Mouse (Mus musculus): ENCODE results near the gene Fgf15.

The Fgf15 gene

GRCm38 (mm10) chr7:144896294-144897218 lies at the start of gene Fgf15:
Gene Fgf15 (plus strand): TSS chr7:144896531.
- no peak for DNase-seq (ENCODE audit: low spot score in 2 of 2)

GRCm38 (mm10) chr7:144847067-144847466 lies 49.3 kb upstream of the Fgf15 start, which contains the start of gene Fgf4:
Gene Fgf4 (plus strand): TSS chr7:144847367.
- no peak for DNase-seq (ENCODE audit: low spot score in 2 of 2)

GRCm38 (mm10) chr7:144851321-144851720 lies 45.0 kb upstream of the Fgf15 start:
- no peak for DNase-seq (ENCODE audit: low spot score in 2 of 2)

GRCm38 (mm10) chr7:144854966-144855365 lies 41.4 kb upstream of the Fgf15 start:
- no peak for DNase-seq (ENCODE audit: low spot score in 2 of 2)

- no peak for DNase-seq (ENCODE audit: low spot score in 2 of 2)
These were observed 39.2 kb upstream of the Fgf15 start for GRCm38 (mm10) chr7:144857158-144857557.

GRCm38 (mm10) chr7:144857826-144858342 lies 38.4 kb upstream of the Fgf15 start:
- DNase-seq (ENCODE audit: low spot score in 2 of 2): no peak

- DNase-seq (ENCODE audit: low spot score in 2 of 2): no peak
These were observed 37.6 kb upstream of the Fgf15 start for GRCm38 (mm10) chr7:144858702-144859101.

GRCm38 (mm10) chr7:144861056-144861768 lies 35.1 kb upstream of the Fgf15 start:
- DNase-seq (ENCODE audit: low spot score in 2 of 2): no peak

- no peak for DNase-seq (ENCODE audit: low spot score in 2 of 2)
These were observed 34.6 kb upstream of the Fgf15 start for GRCm38 (mm10) chr7:144861769-144862070.

GRCm38 (mm10) chr7:144862126-144862525 lies 34.2 kb upstream of the Fgf15 start:
- no peak for DNase-seq (ENCODE audit: low spot score in 2 of 2)

GRCm38 (mm10) chr7:144862712-144863111 lies 33.6 kb upstream of the Fgf15 start:
- DNase-seq (ENCODE audit: low spot score in 2 of 2): no peak

- DNase-seq (ENCODE audit: low spot score in 2 of 2): no peak
These were observed 33.1 kb upstream of the Fgf15 start for GRCm38 (mm10) chr7:144863196-144863595.

- DNase-seq (ENCODE audit: low spot score in 2 of 2): no peak
These were observed 32.1 kb upstream of the Fgf15 start for GRCm38 (mm10) chr7:144864160-144864670.

GRCm38 (mm10) chr7:144867161-144867560 lies 29.2 kb upstream of the Fgf15 start:
- DNase-seq (ENCODE audit: low spot score in 2 of 2): no peak

- no peak for DNase-seq (ENCODE audit: low spot score in 2 of 2)
These were observed 28.7 kb upstream of the Fgf15 start for GRCm38 (mm10) chr7:144867602-144868001.

- DNase-seq (ENCODE audit: low spot score in 2 of 2): no peak
These were observed 23.9 kb upstream of the Fgf15 start for GRCm38 (mm10) chr7:144872420-144872819.

- DNase-seq (ENCODE audit: low spot score in 2 of 2): no peak
These were observed 23.2 kb upstream of the Fgf15 start for GRCm38 (mm10) chr7:144873160-144873559.

GRCm38 (mm10) chr7:144874226-144874625 lies 22.1 kb upstream of the Fgf15 start:
- DNase-seq (ENCODE audit: low spot score in 2 of 2): no peak

GRCm38 (mm10) chr7:144878401-144878800 lies 17.9 kb upstream of the Fgf15 start:
- no peak for DNase-seq (ENCODE audit: low spot score in 2 of 2)

GRCm38 (mm10) chr7:144883106-144883505 lies 13.2 kb upstream of the Fgf15 start:
- no peak for DNase-seq (ENCODE audit: low spot score in 2 of 2)

- no peak for DNase-seq (ENCODE audit: low spot score in 2 of 2)
These were observed 8.7 kb upstream of the Fgf15 start for GRCm38 (mm10) chr7:144887672-144888071.

- DNase-seq (ENCODE audit: low spot score in 2 of 2): no peak
These were observed 7.6 kb upstream of the Fgf15 start for GRCm38 (mm10) chr7:144888564-144889299.
